In genomic region chr2:32621517-32621859, GRCm38 (mm10) we compare ENCODE assay signal across 8 mouse cellular contexts. TPM values are rescaled to one million over a fixed set of nuclear protein-coding genes. Genes with fewer than 3 reads are reported as not detected.
DNase-seq lines count a peak whose midpoint lies in the region; ATAC-seq lines count a peak whose summit lies in the region.

TSS of gene Ak1 (plus strand) at chr2:32621758.

- intact Hi-C loops in heart, postnatal 25 days (cut with DNase I), result no loop called here

- no peak for DNase-seq in neural tube, embryonic 11.5 days (ENCODE audit: low spot score)
- DNase-seq in neural tube, embryonic 10.5 days (ENCODE audit: extremely low spot score, low spot score), result no peak
- no peak for DNase-seq in forebrain, embryonic 10.5 days (ENCODE audit: extremely low spot score, low spot score)
- no peak for DNase-seq in heart, postnatal 25 days (ENCODE audit: low spot score)
- no peak for DNase-seq in urinary bladder, postnatal 25 days (ENCODE audit: low spot score)
- DNase-seq in urinary bladder, postnatal 36 days (ENCODE audit: low spot score in 2 of 2), result no peak
- no peak for DNase-seq in natural killer cell, adult 2 months (ENCODE audit: low spot score in 2 of 2)

- 38% methylated on average over 7 of the region's 7 CpGs for WGBS in neural tube, embryonic 11.5 days
- 54% methylated on average over 7 of the region's 7 CpGs for WGBS in forebrain, embryonic 10.5 days
- WGBS in limb, embryonic 13.5 days, result 28% methylated on average over 7 of the region's 7 CpGs

- no peaks in the 10 kb centered on the region for H3K9me3 ChIP-seq in neural tube, embryonic 11.5 days (ENCODE audit: control insufficient read depth, low read length)
- no peaks in the 10 kb centered on the region for H3K9me3 ChIP-seq in forebrain, embryonic 10.5 days
- H3K9me3 ChIP-seq in limb, embryonic 13.5 days, result peaks cover 4% of the 10 kb centered on the region; the same call in 1 of the 2 replicates

- peak within 1 kb of the TSS; percentile 63 for H3K27ac ChIP-seq in neural tube, embryonic 11.5 days (ENCODE audit: low read depth, low read length)
- peak within 1 kb of the TSS; percentile 78 for H3K27ac ChIP-seq in forebrain, embryonic 10.5 days
- peak within 1 kb of the TSS; percentile 92 for H3K27ac ChIP-seq in limb, embryonic 13.5 days

- no peaks in the 10 kb centered on the region for H3K27me3 ChIP-seq in neural tube, embryonic 11.5 days (ENCODE audit: control insufficient read depth, insufficient read depth, low read length)
- H3K27me3 ChIP-seq in forebrain, embryonic 10.5 days (ENCODE audit: poor library complexity, severe bottlenecking), result no peaks in the 10 kb centered on the region
- no peaks in the 10 kb centered on the region for H3K27me3 ChIP-seq in limb, embryonic 13.5 days

- no peaks in the 10 kb centered on the region for H3K36me3 ChIP-seq in neural tube, embryonic 11.5 days (ENCODE audit: control insufficient read depth, insufficient read depth, low read length)
- peaks cover 26% of the 10 kb centered on the region for H3K36me3 ChIP-seq in forebrain, embryonic 10.5 days (replicated peaks)
- peaks cover 25% of the 10 kb centered on the region for H3K36me3 ChIP-seq in limb, embryonic 13.5 days

- H3K4me1 ChIP-seq in neural tube, embryonic 11.5 days (ENCODE audit: control insufficient read depth, insufficient read depth, low read length), result peaks cover 33% of the 10 kb centered on the region
- peaks cover 65% of the 10 kb centered on the region for H3K4me1 ChIP-seq in forebrain, embryonic 10.5 days
- peaks cover 64% of the 10 kb centered on the region for H3K4me1 ChIP-seq in limb, embryonic 13.5 days

- no peak within 1 kb of the TSS for H3K4me2 ChIP-seq in neural tube, embryonic 11.5 days (ENCODE audit: low read depth)
- H3K4me2 ChIP-seq in limb, embryonic 13.5 days (replicated peaks), result peak within 1 kb of the TSS; percentile 23

- peak within 1 kb of the TSS; percentile 15; the same call in 1 of the 2 replicates for H3K9ac ChIP-seq in neural tube, embryonic 11.5 days (ENCODE audit: low read length)
- peak within 1 kb of the TSS; percentile 51 for H3K9ac ChIP-seq in limb, embryonic 13.5 days

- no peak within 1 kb of the TSS for H3K4me3 ChIP-seq in neural tube, embryonic 11.5 days (ENCODE audit: low read depth, low read length)
- no peak within 1 kb of the TSS for H3K4me3 ChIP-seq in forebrain, embryonic 10.5 days
- H3K4me3 ChIP-seq in limb, embryonic 13.5 days, result no peak within 1 kb of the TSS

- no peak for ATAC-seq in neural tube, embryonic 11.5 days (ENCODE audit: insufficient read depth, low FRiP score, low TSS enrichment)
- ATAC-seq in limb, embryonic 13.5 days (ENCODE audit: low FRiP score, low read depth), result no peak

RNA-seq across cellular contexts. Expression of gene Ak1, which starts in this region (rescaled TPM):
- polyA plus RNA-seq in neural tube, embryonic 11.5 days (2014; fragmentation: Nextera tagmentation; extraction: Ambion mirVana), result 33.0 and 33.8 TPM in 2 replicates
- 17.8 and 20.2 TPM in 2 replicates for polyA plus RNA-seq in forebrain, embryonic 10.5 days (2016; fragmentation: Nextera tagmentation; extraction: Ambion mirVana)
- total RNA-seq in heart, postnatal 25 days (2021), result 100 to 1,000 TPM; 733 to 743 TPM
- 42.0 and 49.8 TPM in 2 replicates for polyA plus RNA-seq in limb, embryonic 13.5 days (2015; fragmentation: Nextera tagmentation; extraction: Ambion mirVana)
